Mouse (Mus musculus) erythroblast, embryonic 14.5 days (primary cell): Measurements from ENCODE around the gene Kcnn1.

ENCODE experiments used
- GATA1 ChIP-seq: IDR thresholded peaks from 2 replicates; pipeline ENCODE4 v1.6.1; 2012; ENCODE audit warnings: low read length, inconsistent platforms, mixed read lengths
- TAL1 ChIP-seq: IDR thresholded peaks from 3 replicates; pipeline ENCODE4 v1.6.1; 2012; ENCODE audit warnings: low read length, inconsistent platforms, mixed read lengths

GRCm38 (mm10) chr8:70810962-70811680, 51.9 kb downstream of the Kcnn1 start:
- no peak for TF ChIP-seq TAL1
- TF ChIP-seq GATA1: no peak
